Mouse (Mus musculus): ENCODE results near the gene Cdc42ep1.

GRCm38 (mm10) chr15:78862280-78862679, 19.9 kb downstream of the Cdc42ep1 start:
- no peak for TF ChIP-seq POLR2A (IDR thresholded peaks at IDR 0.05; ENCODE audit: insufficient read depth, low read depth, low read length)
- no peak for TF ChIP-seq CTCF (IDR thresholded peaks at IDR 0.05; ENCODE audit: insufficient read depth, low read depth, low read length)

All from olfactory bulb, adult 2 months (tissue).